Mouse (Mus musculus): ENCODE data around the gene Srgap3.

The Srgap3 gene

GRCm38 (mm10) chr6:112688033-112688432 is 259.0 kb downstream of the Srgap3 start:
- DNase-seq (ENCODE audit: low read depth, low spot score), result no peak

GRCm38 (mm10) chr6:112686485-112686884 is 260.6 kb downstream of the Srgap3 start:
- DNase-seq (ENCODE audit: low read depth, low spot score), result no peak

DNA sequence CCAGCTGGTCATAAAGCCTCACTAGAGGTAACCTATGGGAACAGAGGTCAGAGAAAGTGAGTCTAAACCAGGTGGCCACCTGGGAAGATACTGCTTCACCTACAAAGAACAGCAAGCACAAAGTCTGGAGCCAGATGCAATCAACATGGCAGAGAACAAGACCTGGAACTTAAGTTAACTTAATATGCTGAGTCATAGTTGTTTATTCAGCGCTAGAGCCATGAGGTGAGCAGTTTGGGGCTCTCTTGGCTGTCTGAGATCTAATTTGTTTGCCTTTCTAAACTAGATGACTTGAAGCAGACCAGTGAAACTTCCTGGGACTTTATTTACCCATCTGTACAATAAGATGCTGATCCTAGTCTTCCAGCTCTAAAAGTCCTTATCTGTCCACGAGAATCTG is 263.0 kb downstream of the Srgap3 start:
- DNase-seq (ENCODE audit: low read depth, low spot score), result peak; percentile 48
